Mouse (Mus musculus): ENCODE results near the gene Lemd1. TPM values are rescaled to one million over a fixed set of nuclear protein-coding genes. Genes with fewer than 3 reads are reported as not detected.

The Lemd1 gene
- polyA plus RNA-seq, 1 experiment from 2014 or later, result 1.9 TPM

DNA sequence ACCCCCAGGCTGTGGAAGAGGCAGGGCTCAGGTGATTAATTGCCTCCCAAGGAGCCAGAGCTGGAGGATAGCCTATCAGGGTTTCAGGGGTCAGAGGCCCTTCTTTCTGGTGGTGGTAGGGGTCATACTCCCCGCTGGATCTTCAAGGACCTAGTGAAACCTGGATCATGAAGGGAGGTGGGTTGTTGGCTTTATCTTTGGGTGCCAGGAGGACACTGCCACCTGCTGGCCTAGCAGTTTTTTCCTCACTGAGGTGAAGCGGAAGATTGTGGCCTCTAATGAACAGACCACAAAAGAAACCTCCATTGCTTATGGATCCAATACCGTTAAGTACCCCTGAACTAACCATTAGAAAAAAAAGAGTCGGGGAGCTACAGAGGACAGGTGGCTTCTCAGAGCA lies 114.9 kb downstream of the Lemd1 start:
- H3K4me3 ChIP-seq (ENCODE audit: low read depth, low read length), result no peak overlapping the region
- no peaks in the 10 kb centered on the region for H3K27me3 ChIP-seq (ENCODE audit: insufficient read depth, low read length)
- ATAC-seq (ENCODE audit: insufficient read depth) (no peak), DNase-seq (peak; percentile 68)
- H3K9ac ChIP-seq, result no peak overlapping the region
- H3K4me1 ChIP-seq (ENCODE audit: insufficient read depth), result no peaks in the 10 kb centered on the region
- WGBS, result 29% methylated on average over 4 of the region's 4 CpGs
- H3K4me2 ChIP-seq, result no peak overlapping the region
- H3K36me3 ChIP-seq (ENCODE audit: insufficient read depth), result no peaks in the 10 kb centered on the region
- no peak overlapping the region for H3K27ac ChIP-seq (ENCODE audit: low read depth)
- TF ChIP-seq CTCF (IDR thresholded peaks at IDR 0.05; ENCODE audit: low read depth), result peak; percentile 75
- no peaks in the 10 kb centered on the region for H3K9me3 ChIP-seq (ENCODE audit: low read depth, low read length)

DNA sequence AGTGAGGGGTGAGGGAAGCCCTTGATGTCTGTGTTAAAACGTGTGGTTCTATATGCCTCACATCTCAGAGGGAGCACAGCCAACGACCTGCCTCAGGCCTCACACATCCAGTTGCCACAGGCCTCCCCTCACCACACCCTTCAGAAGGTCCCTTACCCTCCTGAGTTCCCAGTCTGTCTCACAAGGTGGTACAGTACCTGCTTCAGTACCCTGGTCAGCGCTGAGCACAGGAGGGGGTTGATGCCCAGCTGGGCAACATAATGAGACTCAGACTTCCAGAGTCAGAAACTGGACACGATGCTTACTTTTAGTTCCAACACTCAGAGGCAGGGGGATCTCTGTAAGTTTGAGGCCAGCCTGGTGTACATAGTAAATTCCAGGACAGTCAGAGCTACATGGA lies 115.6 kb downstream of the Lemd1 start:
- no peaks in the 10 kb centered on the region for H3K36me3 ChIP-seq (ENCODE audit: insufficient read depth)
- peak; percentile 57 for DNase-seq
- H3K9me3 ChIP-seq (ENCODE audit: low read depth, low read length), result no peaks in the 10 kb centered on the region
- no peak for TF ChIP-seq CTCF (IDR thresholded peaks at IDR 0.05; ENCODE audit: low read depth)
- no peak overlapping the region for H3K4me3 ChIP-seq (ENCODE audit: low read depth, low read length)
- no peak overlapping the region for H3K4me2 ChIP-seq
- H3K27me3 ChIP-seq (ENCODE audit: insufficient read depth, low read length), result no peaks in the 10 kb centered on the region
- H3K4me1 ChIP-seq (ENCODE audit: insufficient read depth), result no peaks in the 10 kb centered on the region
- WGBS, result 15% methylated on average over 4 of the region's 4 CpGs
- H3K27ac ChIP-seq (ENCODE audit: low read depth), result no peak overlapping the region
- ATAC-seq (ENCODE audit: insufficient read depth), result no peak
- no peak overlapping the region for H3K9ac ChIP-seq

DNA sequence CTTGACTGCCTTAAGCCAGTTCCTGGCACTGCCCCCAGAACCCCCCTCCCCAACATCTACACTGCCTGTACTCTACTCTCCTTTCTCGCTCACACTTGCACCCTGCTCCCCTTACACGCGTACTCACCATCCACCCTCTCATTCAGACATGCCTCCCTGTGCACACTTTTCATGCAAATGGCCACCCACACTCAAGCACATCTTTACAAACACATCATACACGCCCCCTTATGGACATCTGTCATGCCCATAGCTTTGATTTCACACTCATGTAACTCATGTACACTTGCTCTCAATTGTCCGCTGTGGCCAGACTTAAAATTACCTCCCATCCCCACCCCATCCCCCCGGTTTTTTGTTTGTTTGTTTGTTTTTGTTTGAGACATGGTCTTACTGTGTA lies 116.7 kb downstream of the Lemd1 start:
- no peak overlapping the region for H3K9ac ChIP-seq
- peaks cover 7% of the 10 kb centered on the region; the same call in 1 of the 2 replicates for H3K4me1 ChIP-seq (ENCODE audit: insufficient read depth)
- TF ChIP-seq CTCF (IDR thresholded peaks at IDR 0.05; ENCODE audit: low read depth), result no peak
- no peaks in the 10 kb centered on the region for H3K27me3 ChIP-seq (ENCODE audit: insufficient read depth, low read length)
- no peak overlapping the region for H3K4me2 ChIP-seq
- no peak overlapping the region for H3K27ac ChIP-seq (ENCODE audit: low read depth)
- DNase-seq, result no peak
- 74% methylated on average over 6 of the region's 6 CpGs for WGBS
- no peak overlapping the region for H3K4me3 ChIP-seq (ENCODE audit: low read depth, low read length)
- H3K9me3 ChIP-seq (ENCODE audit: low read depth, low read length), result no peaks in the 10 kb centered on the region
- H3K36me3 ChIP-seq (ENCODE audit: insufficient read depth), result no peaks in the 10 kb centered on the region
- no peak for ATAC-seq (ENCODE audit: insufficient read depth)

DNA sequence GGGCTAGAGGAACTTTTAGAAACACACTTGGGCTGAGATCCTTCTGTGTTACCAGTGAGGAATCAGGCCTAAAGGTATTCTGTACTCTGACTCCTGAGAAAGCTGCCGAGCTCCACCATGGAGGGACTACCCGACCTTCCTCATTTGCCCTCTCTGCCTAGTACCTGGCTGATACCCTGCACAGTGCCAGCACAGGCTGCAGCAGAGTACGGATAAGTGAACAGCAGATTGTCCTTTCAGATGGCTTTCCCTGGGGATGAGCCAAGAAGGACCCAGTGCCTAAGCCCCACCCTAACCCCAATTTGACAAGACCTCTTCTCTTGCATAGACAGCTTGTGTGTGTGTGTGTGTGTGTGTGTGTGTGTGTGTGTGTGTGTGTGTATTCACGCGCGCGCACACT lies 117.4 kb downstream of the Lemd1 start:
- ATAC-seq (ENCODE audit: insufficient read depth), result no peak
- Histone ChIP-seq H3K27ac (ENCODE audit: low read depth) (no peak overlapping the region), H3K4me2 (no peak overlapping the region), H3K4me3 (ENCODE audit: low read depth, low read length) (no peak overlapping the region), H3K9me3 (ENCODE audit: low read depth, low read length) (no peaks in the 10 kb centered on the region), H3K27me3 (ENCODE audit: insufficient read depth, low read length) (no peaks in the 10 kb centered on the region), H3K4me1 (ENCODE audit: insufficient read depth) (peaks cover 7% of the 10 kb centered on the region; the same call in 1 of the 2 replicates), H3K36me3 (ENCODE audit: insufficient read depth) (no peaks in the 10 kb centered on the region), H3K9ac (no peak overlapping the region)
- no peak for DNase-seq
- WGBS, result 91% methylated on average over 7 of the region's 7 CpGs
- no peak for TF ChIP-seq CTCF (IDR thresholded peaks at IDR 0.05; ENCODE audit: low read depth)

MicroRNA genes within 50 kb of the gene (microRNA counts, 519-probe panel; counts per million panel counts)
- microRNA mmu-miR-135b, result 2,864 counts per million, percentile 53 among the panel's probes with 10 or more counts

Small RNAs within 50 kb of the gene (microRNA-seq; reads per million reads assigned to microRNA genes)
- 1,305 reads per million, percentile 75 among the genes with 10 or more reads in this experiment for gene Mir135b (ENCODE audit: borderline number of aligned reads)

Other genes starting within 250 kb of the Lemd1 start
- gene Slc45a3, start 228.5 kb upstream of the Lemd1 start, polyA plus RNA-seq (2014; fragmentation: Nextera tagmentation; extraction: Ambion mirVana), result 1.8 and 2.2 TPM in 2 replicates
- gene Elk4, start 183.8 kb upstream of the Lemd1 start, polyA plus RNA-seq (2014; fragmentation: Nextera tagmentation; extraction: Ambion mirVana), result 35.7 and 41.3 TPM in 2 replicates
- 23.6 and 23.8 TPM in 2 replicates for gene Mfsd4a, start 123.4 kb upstream of the Lemd1 start, polyA plus RNA-seq (2014; fragmentation: Nextera tagmentation; extraction: Ambion mirVana)
- gene Cdk18, start 51.7 kb upstream of the Lemd1 start, polyA plus RNA-seq (2014; fragmentation: Nextera tagmentation; extraction: Ambion mirVana), result 7.3 and 8.0 TPM in 2 replicates
- gene AC124108.1, start within 50 bp of the Lemd1 start, polyA plus RNA-seq (2014; fragmentation: Nextera tagmentation; extraction: Ambion mirVana), result 0.78 and 1.0 TPM in 2 replicates
- gene Gm10188, start 38.3 kb downstream of the Lemd1 start, polyA plus RNA-seq (2014; fragmentation: Nextera tagmentation; extraction: Ambion mirVana), result not detected in 2 replicates
- 0.46 and 0.54 TPM in 2 replicates for gene Klhdc8a, start 107.2 kb downstream of the Lemd1 start, polyA plus RNA-seq (2014; fragmentation: Nextera tagmentation; extraction: Ambion mirVana)
- gene Nuak2, start 124.7 kb downstream of the Lemd1 start, polyA plus RNA-seq (2014; fragmentation: Nextera tagmentation; extraction: Ambion mirVana), result 13.5 and 15.4 TPM in 2 replicates
- gene Tmcc2, start 199.8 kb downstream of the Lemd1 start, polyA plus RNA-seq (2014; fragmentation: Nextera tagmentation; extraction: Ambion mirVana), result 8.2 and 10.3 TPM in 2 replicates
- gene Dstyk, start 226.1 kb downstream of the Lemd1 start, polyA plus RNA-seq (2014; fragmentation: Nextera tagmentation; extraction: Ambion mirVana), result 16.0 and 18.4 TPM in 2 replicates